Mouse (Mus musculus) embryonic facial prominence, embryonic 12.5 days (tissue): ENCODE measurements around the gene Mst1. TPM values are rescaled to one million over a fixed set of nuclear protein-coding genes. Genes with fewer than 3 reads are reported as not detected.
A peak's percentile ranks its signal among the peaks of the same experiment; 100 is the strongest.

ENCODE experiments used
- ATAC-seq: fragments of 200-750 bp; cut with Nextera tagmentation; 2 replicates; pipeline ENCODE4 v1.8.0; 2017; ENCODE audit not compliant: insufficient number of reproducible peaks, insufficient read depth, low FRiP score, low TSS enrichment
- H3K27ac ChIP-seq: fragments of 300-500 bp; sonication (generic); 2 replicates; pipeline ENCODE4 v1.5.1; 2016; ENCODE audit warnings: mild to moderate bottlenecking
- H3K27me3 ChIP-seq: fragments of 300-500 bp; sonication (generic); 2 replicates; pipeline ENCODE4 v1.6.1; 2016; ENCODE audit warnings: mild to moderate bottlenecking, moderate library complexity
- H3K36me3 ChIP-seq: fragments of 300-500 bp; sonication (generic); 2 replicates; pipeline ENCODE4 v1.6.1; 2016; ENCODE audit warnings: mild to moderate bottlenecking
- H3K4me1 ChIP-seq: fragments of 300-500 bp; sonication (generic); 2 replicates; pipeline ENCODE4 v1.6.1; 2016
- H3K4me2 ChIP-seq: fragments of 300-500 bp; sonication (generic); replicated peaks from 2 replicates; pipeline ENCODE4 v1.6.1; 2016; ENCODE audit warnings: mild to moderate bottlenecking, moderate library complexity
- H3K4me3 ChIP-seq: fragments of 300-500 bp; sonication (generic); 2 replicates; pipeline ENCODE4 v1.5.1; 2016; ENCODE audit warnings: mild to moderate bottlenecking
- H3K9ac ChIP-seq: fragments of 300-500 bp; sonication (generic); 2 replicates; pipeline ENCODE4 v1.6.1; 2016; ENCODE audit warnings: mild to moderate bottlenecking, moderate library complexity
- H3K9me3 ChIP-seq: fragments of 300-500 bp; sonication (generic); 2 replicates; pipeline ENCODE4 v1.6.1; 2016; ENCODE audit warnings: mild to moderate bottlenecking, moderate library complexity
- WGBS: fragments of 180-500 bp; shearing (Covaris S2); methylation state at CpG from one replicate; pipeline ENCODE4 v1.1.7; 2016; 5-methylcytosine and 5-hydroxymethylcytosine counted together
- polyA plus RNA-seq: library from polyadenylated mRNA; unstranded; fragments of >200 nt; fragmentation: Nextera tagmentation; extraction: Ambion mirVana; gene quantifications from 2 replicates; pipeline ENCODE4 v1.2.1, GENCODE M21; 2016

The Mst1 gene
- polyA plus RNA-seq, 1 experiment from 2014 or later, result 0.29 TPM

GRCm38 (mm10) chr9:108051931-108052220 is 28.4 kb upstream of the Mst1 start:
- no peaks in the 10 kb centered on the region for H3K9me3 ChIP-seq
- no peaks in the 10 kb centered on the region for H3K27me3 ChIP-seq
- no peak overlapping the region for H3K27ac ChIP-seq
- no peak for ATAC-seq
- H3K4me3 ChIP-seq, result no peak overlapping the region
- 84% methylated on average over 4 of the region's 4 CpGs for WGBS
- H3K4me2 ChIP-seq, result no peak overlapping the region
- H3K4me1 ChIP-seq, result peaks cover 30% of the 10 kb centered on the region
- H3K36me3 ChIP-seq, result peaks cover 59% of the 10 kb centered on the region
- H3K9ac ChIP-seq, result no peak overlapping the region

- Histone ChIP-seq H3K4me1 (peaks cover 30% of the 10 kb centered on the region), H3K4me3 (no peak overlapping the region), H3K4me2 (no peak overlapping the region), H3K27ac (no peak overlapping the region), H3K36me3 (peaks cover 59% of the 10 kb centered on the region), H3K9me3 (no peaks in the 10 kb centered on the region), H3K9ac (no peak overlapping the region), H3K27me3 (no peaks in the 10 kb centered on the region)
- ATAC-seq, result no peak
- WGBS, result 71% methylated on average over 7 of the region's 7 CpGs
Measured at GRCm38 (mm10) chr9:108052411-108052810, 27.8 kb upstream of the Mst1 start.

GRCm38 (mm10) chr9:108052885-108053664 is 27.2 kb upstream of the Mst1 start, which contains the start of gene Amigo3:
Gene Amigo3 (plus strand): TSS chr9:108053159.
- H3K4me2 ChIP-seq, result peak within 1 kb of the TSS; percentile 36
- H3K27ac ChIP-seq, result peak within 1 kb of the TSS; percentile 70
- 0 out of 2 replicates have a peak within 1 kb of the TSS, but pooled peaks have one; percentile 7 for H3K4me3 ChIP-seq
- ATAC-seq, result peak; percentile 52
- peaks cover 63% of the 10 kb centered on the region for H3K36me3 ChIP-seq
- H3K9ac ChIP-seq, result 0 out of 2 replicates have a peak within 1 kb of the TSS, but pooled peaks have one; percentile 2
- no peaks in the 10 kb centered on the region for H3K27me3 ChIP-seq
- peaks cover 26% of the 10 kb centered on the region for H3K4me1 ChIP-seq
- no peaks in the 10 kb centered on the region for H3K9me3 ChIP-seq
- 55% methylated on average over 20 of the region's 20 CpGs for WGBS

- Histone ChIP-seq H3K27me3 (no peaks in the 10 kb centered on the region), H3K9ac (no peak overlapping the region), H3K27ac (no peak overlapping the region), H3K9me3 (no peaks in the 10 kb centered on the region), H3K4me3 (0 out of 2 replicates have a peak overlapping the region, but pooled peaks have one; percentile 7), H3K4me2 (peak overlapping the region; percentile 36), H3K4me1 (peaks cover 21% of the 10 kb centered on the region), H3K36me3 (peaks cover 69% of the 10 kb centered on the region)
- WGBS, result 93% methylated on average over 15 of the region's 15 CpGs
- ATAC-seq, result no peak
Measured at GRCm38 (mm10) chr9:108053665-108054225, 26.5 kb upstream of the Mst1 start.

- 89% methylated on average over 22 of the region's 22 CpGs for WGBS
- Histone ChIP-seq H3K9ac (no peak overlapping the region; the same call in 1 of the 2 replicates), H3K9me3 (no peaks in the 10 kb centered on the region), H3K36me3 (peaks cover 77% of the 10 kb centered on the region), H3K4me1 (peaks cover 20% of the 10 kb centered on the region), H3K27ac (no peak overlapping the region), H3K4me3 (no peak overlapping the region), H3K4me2 (no peak overlapping the region), H3K27me3 (no peaks in the 10 kb centered on the region)
- no peak for ATAC-seq
Measured at GRCm38 (mm10) chr9:108054331-108055040, 25.8 kb upstream of the Mst1 start.

GRCm38 (mm10) chr9:108055061-108055460 is 25.2 kb upstream of the Mst1 start:
- Histone ChIP-seq H3K9me3 (no peaks in the 10 kb centered on the region), H3K36me3 (peaks cover 80% of the 10 kb centered on the region), H3K4me2 (no peak overlapping the region), H3K4me3 (no peak overlapping the region), H3K27me3 (no peaks in the 10 kb centered on the region), H3K4me1 (peaks cover 14% of the 10 kb centered on the region), H3K27ac (no peak overlapping the region), H3K9ac (no peak overlapping the region)
- ATAC-seq, result no peak
- 83% methylated on average over 1 of the region's 1 CpGs for WGBS

- 82% methylated on average over 6 of the region's 6 CpGs for WGBS
- H3K27ac ChIP-seq, result no peak overlapping the region
- H3K4me3 ChIP-seq, result no peak overlapping the region
- no peaks in the 10 kb centered on the region for H3K27me3 ChIP-seq
- peaks cover 81% of the 10 kb centered on the region for H3K36me3 ChIP-seq
- H3K4me1 ChIP-seq, result peaks cover 9% of the 10 kb centered on the region
- no peak overlapping the region for H3K4me2 ChIP-seq
- no peak for ATAC-seq
- no peak overlapping the region for H3K9ac ChIP-seq
- H3K9me3 ChIP-seq, result no peaks in the 10 kb centered on the region
Measured at GRCm38 (mm10) chr9:108055661-108056237, 24.5 kb upstream of the Mst1 start.

- peaks cover 9% of the 10 kb centered on the region for H3K4me1 ChIP-seq
- no peak overlapping the region for H3K9ac ChIP-seq
- no peak overlapping the region for H3K4me2 ChIP-seq
- WGBS, result 74% methylated on average over 28 of the region's 28 CpGs
- H3K36me3 ChIP-seq, result peaks cover 77% of the 10 kb centered on the region
- no peaks in the 10 kb centered on the region for H3K9me3 ChIP-seq
- ATAC-seq, result no peak
- H3K27ac ChIP-seq, result no peak overlapping the region
- H3K27me3 ChIP-seq, result no peaks in the 10 kb centered on the region
- H3K4me3 ChIP-seq, result no peak overlapping the region
Measured at GRCm38 (mm10) chr9:108056361-108057261, 23.6 kb upstream of the Mst1 start.

- peaks cover 77% of the 10 kb centered on the region for H3K36me3 ChIP-seq
- no peak overlapping the region for H3K27ac ChIP-seq
- H3K4me3 ChIP-seq, result no peak overlapping the region
- WGBS, result 91% methylated on average over 5 of the region's 5 CpGs
- H3K9me3 ChIP-seq, result no peaks in the 10 kb centered on the region
- H3K9ac ChIP-seq, result no peak overlapping the region
- no peak for ATAC-seq
- H3K4me1 ChIP-seq, result peaks cover 9% of the 10 kb centered on the region
- no peak overlapping the region for H3K4me2 ChIP-seq
- no peaks in the 10 kb centered on the region for H3K27me3 ChIP-seq
Measured at GRCm38 (mm10) chr9:108057262-108057562, 23.0 kb upstream of the Mst1 start.

- Histone ChIP-seq H3K27ac (no peak overlapping the region), H3K9me3 (no peaks in the 10 kb centered on the region), H3K4me3 (no peak overlapping the region), H3K27me3 (no peaks in the 10 kb centered on the region), H3K9ac (no peak overlapping the region; the same call in 1 of the 2 replicates), H3K4me2 (no peak overlapping the region), H3K36me3 (peaks cover 85% of the 10 kb centered on the region), H3K4me1 (peaks cover 3% of the 10 kb centered on the region; the same call in 1 of the 2 replicates)
- ATAC-seq, result no peak
- WGBS, result 91% methylated on average over 9 of the region's 9 CpGs
Measured at GRCm38 (mm10) chr9:108058291-108058690, 21.9 kb upstream of the Mst1 start.

- Histone ChIP-seq H3K9ac (no peak overlapping the region), H3K4me2 (no peak overlapping the region), H3K4me3 (no peak overlapping the region), H3K9me3 (no peaks in the 10 kb centered on the region), H3K27ac (no peak overlapping the region), H3K4me1 (no peaks in the 10 kb centered on the region), H3K27me3 (no peaks in the 10 kb centered on the region), H3K36me3 (peaks cover 80% of the 10 kb centered on the region)
- WGBS, result 91% methylated on average over 3 of the region's 3 CpGs
- ATAC-seq, result peak; percentile 41; the same call in 1 of the 2 replicates
Measured at GRCm38 (mm10) chr9:108062142-108062541, 18.1 kb upstream of the Mst1 start.
